Mouse (Mus musculus): ENCODE results near the gene Sbpl. TPM values are rescaled to one million over a fixed set of nuclear protein-coding genes. Genes with fewer than 3 reads are reported as not detected.
"Not testable (repeated sequence)": the region's sequence is repeated elsewhere in the genome, so short reads cannot be mapped to it uniquely, and the experiment has no call there.

The Sbpl gene
- polyA plus RNA-seq, 1 experiment from 2014 or later, result not detected

- no peak overlapping the region for H3K4me3 ChIP-seq (ENCODE audit: low read depth, low read length)
- H3K27ac ChIP-seq (ENCODE audit: low read length), result no peak overlapping the region
- no peaks in the 10 kb centered on the region for H3K9me3 ChIP-seq (replicated peaks; ENCODE audit: control insufficient read depth, low read length)
- WGBS (ENCODE audit: insufficient replicate concordance), result 39% methylated on average over 2 of the region's 2 CpGs
- no peaks in the 10 kb centered on the region for H3K36me3 ChIP-seq (ENCODE audit: control insufficient read depth, insufficient read depth)
- no peak overlapping the region for H3K4me2 ChIP-seq (ENCODE audit: low read depth, low read length)
- no peak for ATAC-seq (ENCODE audit: low read depth)
- H3K27me3 ChIP-seq (ENCODE audit: control insufficient read depth, insufficient read depth, low read depth, low read length), result no peaks in the 10 kb centered on the region
- H3K9ac ChIP-seq (ENCODE audit: low read depth, low read length), result no peak overlapping the region
- H3K4me1 ChIP-seq (ENCODE audit: control insufficient read depth, low read depth, low read length), result no peaks in the 10 kb centered on the region
Measured at GRCm38 (mm10) chr17:23968780-23969179, 13.7 kb upstream of the Sbpl start.

DNA sequence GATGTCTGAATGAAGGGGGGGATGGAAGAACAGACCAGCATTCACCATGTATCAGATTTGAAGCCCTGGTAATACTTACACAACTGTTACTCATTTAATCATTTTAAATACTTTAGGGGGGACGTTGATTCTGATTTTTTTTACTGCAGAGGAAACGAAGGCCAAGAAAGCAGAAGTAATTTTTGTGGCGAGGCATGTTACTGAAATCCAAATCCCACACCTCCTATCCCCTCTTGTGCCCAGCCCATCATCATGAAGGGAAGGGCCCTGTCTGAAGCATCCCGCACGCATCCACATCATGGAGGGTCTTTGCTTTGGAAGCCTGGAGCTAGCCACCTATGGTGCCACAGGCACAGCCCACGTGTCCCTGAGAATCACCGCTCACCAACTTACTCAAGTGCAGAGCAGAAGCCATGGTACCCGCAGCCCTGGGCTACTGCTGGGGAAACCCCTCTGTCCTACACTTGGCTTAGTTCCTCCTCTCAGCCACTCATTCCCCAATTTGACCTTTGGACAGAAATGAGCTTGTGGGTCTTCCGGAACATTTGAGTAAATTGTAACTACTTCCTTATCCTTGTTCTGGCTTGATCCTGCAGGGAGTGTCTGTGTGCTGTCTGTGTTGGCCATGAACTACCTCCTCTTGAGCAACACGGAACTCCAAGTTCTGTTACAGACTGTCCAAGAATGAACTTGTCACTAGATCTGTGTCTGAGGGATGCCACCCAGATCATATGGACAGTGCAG is 11.8 kb upstream of the Sbpl start:
- Histone ChIP-seq H3K4me3 (ENCODE audit: low read depth, low read length) (no peak overlapping the region), H3K4me1 (ENCODE audit: control insufficient read depth, low read depth, low read length) (no peaks in the 10 kb centered on the region), H3K27me3 (ENCODE audit: control insufficient read depth, insufficient read depth, low read depth, low read length) (no peaks in the 10 kb centered on the region), H3K9me3 (replicated peaks; ENCODE audit: control insufficient read depth, low read length) (no peaks in the 10 kb centered on the region), H3K4me2 (ENCODE audit: low read depth, low read length) (no peak overlapping the region), H3K36me3 (ENCODE audit: control insufficient read depth, insufficient read depth) (no peaks in the 10 kb centered on the region), H3K27ac (ENCODE audit: low read length) (no peak overlapping the region), H3K9ac (ENCODE audit: low read depth, low read length) (no peak overlapping the region)
- ATAC-seq (ENCODE audit: low read depth), result peak; percentile 32; the same call in 1 of the 2 replicates
- WGBS (ENCODE audit: insufficient replicate concordance), result 45% methylated on average over 10 of the region's 10 CpGs

- no peaks in the 10 kb centered on the region for H3K27me3 ChIP-seq (ENCODE audit: control insufficient read depth, insufficient read depth, low read depth, low read length)
- WGBS (ENCODE audit: insufficient replicate concordance), result 37% methylated on average over 6 of the region's 6 CpGs
- H3K9ac ChIP-seq (ENCODE audit: low read depth, low read length), result no peak overlapping the region
- no peak overlapping the region for H3K4me3 ChIP-seq (ENCODE audit: low read depth, low read length)
- H3K4me1 ChIP-seq (ENCODE audit: control insufficient read depth, low read depth, low read length), result no peaks in the 10 kb centered on the region
- no peak overlapping the region for H3K27ac ChIP-seq (ENCODE audit: low read length)
- ATAC-seq (ENCODE audit: low read depth), result no peak
- no peak overlapping the region for H3K4me2 ChIP-seq (ENCODE audit: low read depth, low read length)
- H3K36me3 ChIP-seq (ENCODE audit: control insufficient read depth, insufficient read depth), result no peaks in the 10 kb centered on the region
- no peaks in the 10 kb centered on the region for H3K9me3 ChIP-seq (replicated peaks; ENCODE audit: control insufficient read depth, low read length)
Measured at GRCm38 (mm10) chr17:23965805-23966425, 10.8 kb upstream of the Sbpl start.

- no peaks in the 10 kb centered on the region for H3K27me3 ChIP-seq (ENCODE audit: control insufficient read depth, insufficient read depth, low read depth, low read length)
- H3K36me3 ChIP-seq (ENCODE audit: control insufficient read depth, insufficient read depth), result no peaks in the 10 kb centered on the region
- no peak for ATAC-seq (ENCODE audit: low read depth)
- H3K9me3 ChIP-seq (replicated peaks; ENCODE audit: control insufficient read depth, low read length), result no peaks in the 10 kb centered on the region
- no peaks in the 10 kb centered on the region for H3K4me1 ChIP-seq (ENCODE audit: control insufficient read depth, low read depth, low read length)
- 46% methylated on average over 4 of the region's 4 CpGs for WGBS (ENCODE audit: insufficient replicate concordance)
- no peak overlapping the region for H3K4me2 ChIP-seq (ENCODE audit: low read depth, low read length)
- no peak overlapping the region for H3K9ac ChIP-seq (ENCODE audit: low read depth, low read length)
- no peak overlapping the region for H3K27ac ChIP-seq (ENCODE audit: low read length)
- no peak overlapping the region for H3K4me3 ChIP-seq (ENCODE audit: low read depth, low read length)
Measured at GRCm38 (mm10) chr17:23961573-23962122, 6.6 kb upstream of the Sbpl start.

- no peaks in the 10 kb centered on the region for H3K36me3 ChIP-seq (ENCODE audit: control insufficient read depth, insufficient read depth)
- H3K9ac ChIP-seq (ENCODE audit: low read depth, low read length), result no peak overlapping the region
- 36% methylated on average over 3 of the region's 3 CpGs for WGBS (ENCODE audit: insufficient replicate concordance)
- ATAC-seq (ENCODE audit: low read depth), result no peak
- H3K27ac ChIP-seq (ENCODE audit: low read length), result no peak overlapping the region
- no peak overlapping the region for H3K4me3 ChIP-seq (ENCODE audit: low read depth, low read length)
- H3K27me3 ChIP-seq (ENCODE audit: control insufficient read depth, insufficient read depth, low read depth, low read length), result no peaks in the 10 kb centered on the region
- no peaks in the 10 kb centered on the region for H3K4me1 ChIP-seq (ENCODE audit: control insufficient read depth, low read depth, low read length)
- H3K4me2 ChIP-seq (ENCODE audit: low read depth, low read length), result no peak overlapping the region
- H3K9me3 ChIP-seq (replicated peaks; ENCODE audit: control insufficient read depth, low read length), result no peaks in the 10 kb centered on the region
Measured at GRCm38 (mm10) chr17:23960084-23960738, 5.1 kb upstream of the Sbpl start.

- not testable (repeated sequence) for H3K36me3 ChIP-seq (ENCODE audit: control insufficient read depth, insufficient read depth); H3K27me3 ChIP-seq (ENCODE audit: control insufficient read depth, insufficient read depth, low read depth, low read length); ATAC-seq (ENCODE audit: low read depth); H3K9ac ChIP-seq (ENCODE audit: low read depth, low read length); H3K4me3 ChIP-seq (ENCODE audit: low read depth, low read length); H3K9me3 ChIP-seq (replicated peaks; ENCODE audit: control insufficient read depth, low read length); H3K27ac ChIP-seq (ENCODE audit: low read length); H3K4me1 ChIP-seq (ENCODE audit: control insufficient read depth, low read depth, low read length); H3K4me2 ChIP-seq (ENCODE audit: low read depth, low read length)
- 40% methylated on average over 4 of the region's 4 CpGs for WGBS (ENCODE audit: insufficient replicate concordance)
Measured at GRCm38 (mm10) chr17:23950828-23951227, 4.2 kb downstream of the Sbpl start.

- no peak for ATAC-seq (ENCODE audit: low read depth)
- H3K36me3 ChIP-seq (ENCODE audit: control insufficient read depth, insufficient read depth), result no peaks in the 10 kb centered on the region
- H3K4me1 ChIP-seq (ENCODE audit: control insufficient read depth, low read depth, low read length), result no peaks in the 10 kb centered on the region
- no peaks in the 10 kb centered on the region for H3K27me3 ChIP-seq (ENCODE audit: control insufficient read depth, insufficient read depth, low read depth, low read length)
- no peaks in the 10 kb centered on the region for H3K9me3 ChIP-seq (replicated peaks; ENCODE audit: control insufficient read depth, low read length)
- 50% methylated on average over 2 of the region's 2 CpGs for WGBS (ENCODE audit: insufficient replicate concordance)
- no peak overlapping the region for H3K4me3 ChIP-seq (ENCODE audit: low read depth, low read length)
- H3K9ac ChIP-seq (ENCODE audit: low read depth, low read length), result no peak overlapping the region
- no peak overlapping the region for H3K4me2 ChIP-seq (ENCODE audit: low read depth, low read length)
- H3K27ac ChIP-seq (ENCODE audit: low read length), result no peak overlapping the region
Measured at GRCm38 (mm10) chr17:23949068-23949467, 6.0 kb downstream of the Sbpl start.

- not testable (repeated sequence) for H3K27ac ChIP-seq (ENCODE audit: low read length); H3K36me3 ChIP-seq (ENCODE audit: control insufficient read depth, insufficient read depth); H3K9me3 ChIP-seq (replicated peaks; ENCODE audit: control insufficient read depth, low read length); ATAC-seq (ENCODE audit: low read depth); H3K4me1 ChIP-seq (ENCODE audit: control insufficient read depth, low read depth, low read length); H3K27me3 ChIP-seq (ENCODE audit: control insufficient read depth, insufficient read depth, low read depth, low read length); H3K4me2 ChIP-seq (ENCODE audit: low read depth, low read length); H3K9ac ChIP-seq (ENCODE audit: low read depth, low read length); H3K4me3 ChIP-seq (ENCODE audit: low read depth, low read length)
- WGBS (ENCODE audit: insufficient replicate concordance), result 57% methylated on average over 4 of the region's 4 CpGs
Measured at GRCm38 (mm10) chr17:23947486-23947885, 7.6 kb downstream of the Sbpl start.

- H3K4me2 ChIP-seq (ENCODE audit: low read depth, low read length), result no peak within 1 kb of the TSS
- no peaks in the 10 kb centered on the region; the same call in 1 of the 2 replicates for H3K27me3 ChIP-seq (ENCODE audit: control insufficient read depth, insufficient read depth, low read depth, low read length)
- H3K4me1 ChIP-seq (ENCODE audit: control insufficient read depth, low read depth, low read length), result no peaks in the 10 kb centered on the region
- no peak for ATAC-seq (ENCODE audit: low read depth)
- no peak within 1 kb of the TSS for H3K9ac ChIP-seq (ENCODE audit: low read depth, low read length)
- H3K27ac ChIP-seq (ENCODE audit: low read length), result no peak within 1 kb of the TSS
- no peak within 1 kb of the TSS for H3K4me3 ChIP-seq (ENCODE audit: low read depth, low read length)
- H3K36me3 ChIP-seq (ENCODE audit: control insufficient read depth, insufficient read depth), result no peaks in the 10 kb centered on the region
- H3K9me3 ChIP-seq (replicated peaks; ENCODE audit: control insufficient read depth, low read length), result no peaks in the 10 kb centered on the region
Measured at GRCm38 (mm10) chr17:23941372-23941771, 13.7 kb downstream of the Sbpl start, which contains the start of gene Sbp. TSS of gene Sbp (plus strand) at chr17:23941672.

Measured in liver, embryonic 16.5 days (tissue).